Mouse (Mus musculus) thymus, adult 2 months (tissue): ENCODE results near the gene Hoxb3.

Experiments
- CTCF ChIP-seq: fragments of 200-500 bp; IDR thresholded peaks from 2 replicates; pipeline ENCODE4 v1.5.1; 2012; ENCODE audit warnings: mild to moderate bottlenecking, control low read depth, low read length, moderate library complexity, borderline replicate concordance; ENCODE audit not compliant: control insufficient read depth, poor library complexity, insufficient read depth; ENCODE audit errors: extremely low read depth
- POLR2A ChIP-seq: fragments of 200-500 bp; IDR thresholded peaks from 2 replicates; pipeline ENCODE4 v1.6.1; 2012; ENCODE audit warnings: mild to moderate bottlenecking, low read length, control low read depth, moderate library complexity; ENCODE audit not compliant: control insufficient read depth, poor library complexity, insufficient read depth; ENCODE audit errors: extremely low read depth

DNA sequence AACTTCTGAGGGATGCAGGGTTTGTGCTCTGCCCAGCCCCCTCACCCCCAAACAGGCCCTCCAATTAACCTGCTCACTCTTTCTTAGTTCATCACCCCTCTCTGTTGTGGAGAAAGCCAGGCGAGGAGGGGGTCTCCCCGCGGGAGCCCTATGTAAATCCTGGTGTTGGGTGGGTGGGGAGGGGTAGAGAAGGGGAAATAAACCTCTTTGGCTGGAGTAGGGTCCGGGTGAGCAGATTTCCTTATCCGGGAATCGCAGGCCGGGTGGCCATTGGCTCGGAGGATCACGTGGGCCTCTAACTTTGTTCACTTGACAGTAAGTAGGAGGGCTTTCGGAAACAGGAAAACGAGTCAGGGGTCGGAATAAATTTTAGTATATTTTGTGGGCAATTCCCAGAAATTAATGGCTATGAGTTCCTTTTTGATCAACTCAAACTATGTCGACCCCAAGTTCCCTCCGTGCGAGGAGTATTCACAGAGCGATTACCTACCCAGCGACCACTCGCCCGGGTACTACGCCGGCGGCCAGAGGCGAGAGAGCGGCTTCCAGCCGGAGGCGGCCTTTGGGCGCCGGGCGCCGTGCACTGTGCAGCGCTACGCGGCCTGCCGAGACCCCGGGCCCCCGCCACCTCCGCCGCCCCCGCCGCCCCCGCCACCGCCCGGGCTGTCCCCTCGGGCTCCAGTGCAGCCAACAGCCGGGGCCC, 4.6 kb upstream of the Hoxb3 start:
- TF ChIP-seq CTCF (no peak), POLR2A (no peak)
